Mouse (Mus musculus) embryonic facial prominence, embryonic 15.5 days (tissue): ENCODE measurements at regions not wholly inside any gene's neighbourhood (a gene's known extent, or its start where the extent isn't known, plus 50 kb on each side); places are given as distances from the start of the nearest gene placed in this dataset.
"Not testable (repeated sequence)": the region's sequence is repeated elsewhere in the genome, so short reads cannot be mapped to it uniquely, and the experiment has no call there.

Source experiments
- ATAC-seq: fragments of 200-750 bp; cut with Nextera tagmentation; 2 replicates; pipeline ENCODE4 v1.8.0; 2017; ENCODE audit warnings: low read depth, moderate TSS enrichment; ENCODE audit not compliant: insufficient number of reproducible peaks, low FRiP score, low TSS enrichment
- H3K27ac ChIP-seq: fragments of 300-500 bp; sonication (generic); replicated peaks from 2 replicates; pipeline ENCODE4 v1.5.1; 2015; ENCODE audit warnings: mild to moderate bottlenecking, inconsistent platforms
- H3K27me3 ChIP-seq: fragments of 300-500 bp; sonication (generic); 2 replicates; pipeline ENCODE4 v1.6.1; 2015; ENCODE audit warnings: inconsistent platforms
- H3K36me3 ChIP-seq: fragments of 300-500 bp; sonication (generic); 2 replicates; pipeline ENCODE4 v1.6.1; 2015; ENCODE audit warnings: mild to moderate bottlenecking, inconsistent platforms
- H3K4me1 ChIP-seq: fragments of 300-500 bp; sonication (generic); 2 replicates; pipeline ENCODE4 v1.6.1; 2015; ENCODE audit warnings: inconsistent platforms
- H3K4me2 ChIP-seq: fragments of 300-500 bp; sonication (generic); replicated peaks from 2 replicates; pipeline ENCODE4 v1.6.1; 2015; ENCODE audit warnings: mild to moderate bottlenecking, inconsistent platforms
- H3K4me3 ChIP-seq: fragments of 300-500 bp; sonication (generic); replicated peaks from 2 replicates; pipeline ENCODE4 v1.5.1; 2015; ENCODE audit warnings: mild to moderate bottlenecking, inconsistent platforms
- H3K9ac ChIP-seq: fragments of 300-500 bp; sonication (generic); 2 replicates; pipeline ENCODE4 v1.6.1; 2015; ENCODE audit warnings: inconsistent platforms
- H3K9me3 ChIP-seq: fragments of 300-500 bp; sonication (generic); replicated peaks from 2 replicates; pipeline ENCODE4 v1.6.1; 2016; ENCODE audit warnings: inconsistent platforms
- WGBS: fragments of 180-500 bp; shearing (Covaris S2); methylation state at CpG from one replicate; pipeline ENCODE4 v1.1.7; 2015; 5-methylcytosine and 5-hydroxymethylcytosine counted together

DNA sequence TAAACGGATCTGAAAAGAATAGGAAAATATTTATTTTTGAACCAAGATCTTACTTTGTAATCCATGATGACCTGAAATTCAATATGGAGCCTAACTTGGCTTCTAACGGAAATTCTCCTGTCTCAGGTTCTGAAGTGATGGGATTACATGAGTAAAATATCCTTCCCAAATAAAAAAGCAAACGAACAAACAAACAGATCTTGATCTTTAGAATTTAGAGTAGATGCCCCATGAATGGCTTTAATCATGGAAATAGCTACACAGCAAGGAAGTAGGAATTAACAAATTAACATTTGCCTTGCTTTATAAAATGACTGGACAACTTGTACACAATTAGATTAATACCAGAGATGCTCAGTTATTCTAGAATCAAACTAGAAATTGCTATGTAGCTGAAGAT, 243.8 kb downstream of the Mef2c start:
- Histone ChIP-seq H3K27me3 (peaks cover 18% of the 10 kb centered on the region), H3K9me3 (no peaks in the 10 kb centered on the region), H3K4me3 (no peak overlapping the region), H3K9ac (no peak overlapping the region), H3K4me1 (peaks cover 4% of the 10 kb centered on the region; the same call in 1 of the 2 replicates), H3K36me3 (no peaks in the 10 kb centered on the region), H3K27ac (no peak overlapping the region), H3K4me2 (no peak overlapping the region)
- 58% methylated on average over 3 of the region's 3 CpGs for WGBS
- no peak for ATAC-seq

DNA sequence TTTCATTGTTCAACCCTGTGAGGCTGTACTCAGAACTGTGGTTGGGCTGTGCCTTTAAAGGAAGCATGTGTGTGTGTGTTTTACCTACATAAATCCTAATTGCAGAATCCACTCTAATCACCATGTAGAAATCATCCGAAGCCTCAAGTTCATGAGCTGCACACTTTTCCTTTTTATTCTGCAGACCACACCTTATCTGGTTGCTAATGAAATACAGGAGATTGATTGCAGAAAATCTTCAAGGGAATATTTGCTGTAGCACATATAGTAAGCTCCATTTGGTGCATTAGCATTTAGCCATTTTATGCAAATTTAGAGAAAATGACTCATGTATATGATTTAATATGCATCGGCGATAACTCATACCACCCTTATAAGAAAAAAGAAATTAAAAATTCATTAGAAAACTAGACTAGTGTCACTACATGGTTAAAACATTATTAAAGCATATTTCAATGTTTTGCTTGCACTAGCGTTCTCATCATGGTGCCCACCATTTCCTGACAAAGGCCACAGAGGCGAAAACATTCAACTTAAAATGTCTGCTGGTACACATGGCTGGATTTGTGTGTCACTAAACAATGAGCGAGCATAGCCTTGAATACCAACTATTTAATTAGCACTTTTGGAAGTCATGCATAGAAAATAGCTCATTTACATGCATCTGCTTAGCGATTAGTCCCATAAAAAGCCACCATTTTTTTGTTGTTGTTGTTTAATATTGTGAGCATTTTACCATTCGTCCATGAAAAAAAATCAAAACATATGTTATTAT, 245.7 kb downstream of the Mef2c start:
- WGBS, result 73% methylated on average over 8 of the region's 8 CpGs
- Histone ChIP-seq H3K36me3 (no peaks in the 10 kb centered on the region), H3K9ac (no peak overlapping the region), H3K4me2 (no peak overlapping the region), H3K9me3 (no peaks in the 10 kb centered on the region), H3K27me3 (peaks cover 16% of the 10 kb centered on the region), H3K27ac (no peak overlapping the region), H3K4me1 (peaks cover 3% of the 10 kb centered on the region; the same call in 1 of the 2 replicates), H3K4me3 (no peak overlapping the region)
- no peak for ATAC-seq

DNA sequence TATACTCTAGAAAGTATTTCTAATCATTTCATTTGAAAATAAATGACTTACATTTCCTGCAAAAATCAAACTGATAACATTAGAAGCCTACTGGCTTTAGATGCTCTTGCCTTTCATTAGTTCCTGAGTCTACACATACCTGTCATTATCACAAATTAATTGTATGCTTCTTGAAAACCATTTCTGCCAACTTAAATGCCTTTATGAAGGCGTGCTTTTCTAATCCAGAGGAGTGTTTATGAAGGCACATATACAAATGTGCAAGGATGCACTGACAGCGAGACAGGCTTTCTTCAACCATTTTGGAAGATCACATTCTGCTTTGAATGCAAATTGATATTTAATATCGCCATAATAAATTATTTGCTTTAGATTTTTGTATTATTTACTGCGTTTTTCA, 246.6 kb downstream of the Mef2c start:
- 61% methylated on average over 4 of the region's 4 CpGs for WGBS
- no peak for ATAC-seq
- Histone ChIP-seq H3K4me2 (no peak overlapping the region), H3K4me1 (no peaks in the 10 kb centered on the region), H3K9ac (no peak overlapping the region), H3K9me3 (no peaks in the 10 kb centered on the region), H3K27ac (no peak overlapping the region), H3K4me3 (no peak overlapping the region), H3K27me3 (peaks cover 7% of the 10 kb centered on the region), H3K36me3 (no peaks in the 10 kb centered on the region)

DNA sequence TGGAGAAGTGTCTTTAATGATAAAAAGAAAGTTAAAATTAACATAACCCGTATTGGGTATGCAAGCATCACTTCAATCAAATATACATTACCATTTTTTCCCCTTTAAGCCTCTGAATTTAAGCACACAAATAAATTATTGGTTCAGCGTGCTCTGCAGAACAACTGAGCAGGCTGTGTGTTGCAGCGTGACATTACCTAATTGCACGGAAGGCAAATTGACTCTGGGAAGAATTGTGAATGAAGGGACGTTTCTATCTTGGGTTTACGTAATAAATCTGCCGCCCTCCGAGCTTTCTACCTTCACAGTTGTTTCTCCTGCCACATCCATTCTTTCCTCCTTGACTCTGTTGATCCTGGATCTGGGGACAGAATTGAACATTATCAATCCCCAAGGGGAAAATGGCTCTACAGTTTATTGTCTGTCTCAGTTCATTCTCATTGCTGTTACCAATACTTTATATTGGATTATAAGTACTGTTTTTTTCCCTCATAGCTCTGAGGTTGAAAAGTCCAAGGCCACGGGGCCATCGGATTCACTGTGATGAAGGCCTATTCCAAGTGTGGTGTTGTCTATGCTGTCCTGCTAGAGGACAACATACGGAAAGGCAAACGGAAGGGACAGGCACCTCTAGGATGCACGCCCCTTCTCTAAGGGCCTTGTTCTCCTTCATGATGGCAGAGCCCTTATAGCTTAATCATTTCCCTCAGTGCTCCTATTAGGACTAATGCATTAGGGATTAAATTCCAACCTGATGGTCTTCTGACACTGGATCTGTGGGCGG, 256.7 kb downstream of the Mef2c start:
- WGBS, result 80% methylated on average over 14 of the region's 14 CpGs
- no peak overlapping the region for H3K9ac ChIP-seq

DNA sequence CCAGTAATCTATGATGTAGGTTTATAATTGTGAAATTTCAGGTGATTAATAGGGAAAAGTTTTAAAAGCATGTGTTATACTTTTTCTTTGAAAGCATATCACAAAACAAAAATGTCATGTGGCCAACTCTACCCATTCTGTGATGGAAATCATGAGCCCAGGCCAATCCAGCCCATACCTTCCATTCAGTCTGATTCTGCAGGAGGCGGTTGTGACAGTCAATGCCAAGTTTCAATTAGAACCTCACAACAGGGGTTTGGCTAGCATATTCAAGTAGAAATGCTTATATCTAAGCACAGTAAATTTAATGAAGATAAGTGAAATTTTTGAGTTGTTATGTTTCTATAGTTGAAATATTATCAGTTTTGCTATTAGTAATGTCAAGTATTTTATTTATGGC, 258.6 kb downstream of the Mef2c start:
- H3K27me3 ChIP-seq, result no peaks in the 10 kb centered on the region
- ATAC-seq, result no peak
- H3K9me3 ChIP-seq, result no peaks in the 10 kb centered on the region
- no peak overlapping the region for H3K4me3 ChIP-seq
- H3K36me3 ChIP-seq, result no peaks in the 10 kb centered on the region
- H3K4me2 ChIP-seq, result no peak overlapping the region
- H3K27ac ChIP-seq, result no peak overlapping the region
- H3K4me1 ChIP-seq, result no peaks in the 10 kb centered on the region
- 89% methylated on average over 1 of the region's 1 CpGs for WGBS
- H3K9ac ChIP-seq, result no peak overlapping the region

More for the DNA sequence above, 256.7 kb downstream of the Mef2c start:
- Histone ChIP-seq H3K4me2 (no peak overlapping the region), H3K4me1 (no peaks in the 10 kb centered on the region), H3K36me3 (no peaks in the 10 kb centered on the region), H3K27me3 (no peaks in the 10 kb centered on the region), H3K9me3 (no peaks in the 10 kb centered on the region), H3K27ac (no peak overlapping the region), H3K4me3 (no peak overlapping the region)
- no peak for ATAC-seq

DNA sequence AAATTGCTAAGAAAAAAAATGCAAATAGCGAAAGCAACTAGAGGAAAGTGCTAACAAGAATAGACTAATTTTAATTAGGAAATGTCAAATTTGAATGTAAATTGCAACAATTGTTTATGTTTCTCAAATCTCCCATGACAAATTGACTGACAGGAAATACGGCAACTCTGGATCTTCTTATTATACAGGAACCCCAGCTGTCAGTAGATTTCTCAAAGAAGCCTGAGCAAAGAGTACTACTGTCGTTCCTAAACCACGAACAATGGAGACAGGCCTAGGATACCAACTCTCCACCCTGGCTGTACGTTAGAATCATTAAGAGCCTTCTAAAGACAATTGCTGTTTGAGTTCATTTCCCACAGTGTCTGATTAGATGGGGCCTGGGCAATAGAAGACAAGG, 259.5 kb downstream of the Mef2c start:
- H3K27me3 ChIP-seq, H3K9ac ChIP-seq, H3K9me3 ChIP-seq, H3K27ac ChIP-seq, H3K4me3 ChIP-seq, ATAC-seq, H3K36me3 ChIP-seq, H3K4me1 ChIP-seq, H3K4me2 ChIP-seq: not testable (repeated sequence)
- WGBS, result 61% methylated on average over 5 of the region's 5 CpGs

DNA sequence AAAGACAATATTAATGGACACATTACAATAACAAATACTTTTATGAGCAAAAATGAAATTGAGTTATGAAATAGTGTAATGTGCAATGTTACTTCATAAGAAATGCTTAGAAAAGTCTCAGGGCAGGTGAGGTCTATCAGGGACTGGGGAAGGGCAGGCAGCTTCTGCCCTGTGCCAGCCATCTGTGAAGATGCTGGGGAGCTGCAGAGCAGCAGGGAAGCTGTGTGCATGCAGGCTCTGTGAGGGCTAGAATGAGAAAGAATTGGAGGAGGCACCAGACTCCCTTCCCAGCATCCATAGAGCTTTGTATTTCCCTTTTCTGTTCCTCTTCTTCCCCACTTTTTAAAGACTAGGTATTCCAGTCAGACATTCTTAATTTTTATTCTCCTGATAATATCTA, 281.8 kb downstream of the Mef2c start:
- Histone ChIP-seq H3K9me3 (no peaks in the 10 kb centered on the region), H3K27me3 (no peaks in the 10 kb centered on the region), H3K36me3 (no peaks in the 10 kb centered on the region), H3K4me2 (no peak overlapping the region), H3K4me1 (no peaks in the 10 kb centered on the region), H3K9ac (no peak overlapping the region), H3K4me3 (no peak overlapping the region), H3K27ac (no peak overlapping the region)
- ATAC-seq, result no peak

DNA sequence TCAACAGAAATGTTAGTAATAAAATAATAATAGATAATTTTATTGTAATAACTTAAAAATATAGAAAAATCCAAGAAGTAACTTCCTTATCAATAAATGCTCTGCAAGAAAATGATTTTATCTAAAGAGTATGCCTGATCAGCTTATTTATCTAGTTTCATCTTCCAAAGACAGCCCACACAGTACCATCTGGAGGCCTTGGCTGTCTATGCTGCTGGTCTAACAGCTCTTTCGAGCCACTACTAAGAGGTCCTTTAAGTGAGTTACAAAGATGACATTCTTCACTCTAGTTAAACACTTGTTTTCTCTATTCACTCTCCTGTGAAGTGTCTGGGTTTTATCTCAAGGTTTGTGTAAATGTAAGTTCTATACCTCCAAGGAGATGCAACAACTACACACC, 305.7 kb downstream of the Mef2c start:
- 49% methylated on average over 1 of the region's 1 CpGs for WGBS
- ATAC-seq, result no peak

DNA sequence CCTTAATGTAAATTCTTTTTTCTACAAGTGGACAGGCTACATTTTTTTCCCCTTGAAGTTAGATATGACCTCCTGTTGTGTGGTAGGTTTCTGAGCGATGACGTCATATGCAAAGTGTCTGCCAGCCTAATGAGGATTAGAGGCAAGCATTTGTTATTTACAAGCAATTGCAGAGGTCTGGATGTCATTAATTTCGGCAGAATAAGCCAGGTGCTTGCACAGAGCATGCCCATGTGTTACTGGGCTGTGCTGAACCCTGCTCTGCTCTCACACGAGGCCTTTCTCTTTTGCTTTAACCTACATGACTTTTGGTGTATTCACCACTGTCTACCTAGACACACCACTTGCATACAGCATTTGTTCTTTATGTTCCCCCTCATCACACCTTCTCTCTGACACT, 316.5 kb downstream of the Mef2c start:
- Histone ChIP-seq H3K9ac (no peak overlapping the region), H3K9me3 (no peaks in the 10 kb centered on the region), H3K4me2 (no peak overlapping the region), H3K27me3 (no peaks in the 10 kb centered on the region), H3K4me3 (no peak overlapping the region), H3K36me3 (no peaks in the 10 kb centered on the region), H3K4me1 (no peaks in the 10 kb centered on the region), H3K27ac (no peak overlapping the region)
- ATAC-seq, result no peak
- 42% methylated on average over 4 of the region's 4 CpGs for WGBS

More for the DNA sequence above, 305.7 kb downstream of the Mef2c start:
- Histone ChIP-seq H3K27ac (no peak overlapping the region), H3K9ac (no peak overlapping the region), H3K36me3 (no peaks in the 10 kb centered on the region), H3K9me3 (no peaks in the 10 kb centered on the region), H3K4me3 (no peak overlapping the region), H3K27me3 (no peaks in the 10 kb centered on the region), H3K4me2 (no peak overlapping the region), H3K4me1 (no peaks in the 10 kb centered on the region)

DNA sequence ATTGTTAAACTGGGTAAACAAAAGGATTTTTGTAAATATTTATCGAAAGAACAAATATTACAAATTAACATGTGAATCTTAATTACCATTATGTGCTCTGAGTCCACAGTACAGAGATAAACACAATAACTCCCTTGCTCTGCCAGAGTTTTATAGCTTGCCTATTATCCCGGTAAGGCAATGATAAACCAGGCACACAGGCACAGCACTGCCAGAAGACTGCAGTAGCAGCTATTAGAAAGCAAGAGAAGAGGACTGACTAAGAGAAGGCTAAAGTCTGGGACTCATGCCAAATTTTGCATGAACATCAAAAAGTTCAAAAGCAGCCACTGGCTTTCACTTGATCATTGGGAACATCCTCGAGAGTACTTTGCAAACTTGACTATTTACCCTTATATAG, 316.9 kb downstream of the Mef2c start:
- no peak overlapping the region for H3K9ac ChIP-seq
- H3K4me2 ChIP-seq, result no peak overlapping the region
- no peak for ATAC-seq
- H3K36me3 ChIP-seq, result no peaks in the 10 kb centered on the region
- H3K9me3 ChIP-seq, result no peaks in the 10 kb centered on the region
- no peak overlapping the region for H3K4me3 ChIP-seq
- no peaks in the 10 kb centered on the region for H3K27me3 ChIP-seq
- H3K27ac ChIP-seq, result no peak overlapping the region
- H3K4me1 ChIP-seq, result no peaks in the 10 kb centered on the region
- 73% methylated on average over 3 of the region's 3 CpGs for WGBS

DNA sequence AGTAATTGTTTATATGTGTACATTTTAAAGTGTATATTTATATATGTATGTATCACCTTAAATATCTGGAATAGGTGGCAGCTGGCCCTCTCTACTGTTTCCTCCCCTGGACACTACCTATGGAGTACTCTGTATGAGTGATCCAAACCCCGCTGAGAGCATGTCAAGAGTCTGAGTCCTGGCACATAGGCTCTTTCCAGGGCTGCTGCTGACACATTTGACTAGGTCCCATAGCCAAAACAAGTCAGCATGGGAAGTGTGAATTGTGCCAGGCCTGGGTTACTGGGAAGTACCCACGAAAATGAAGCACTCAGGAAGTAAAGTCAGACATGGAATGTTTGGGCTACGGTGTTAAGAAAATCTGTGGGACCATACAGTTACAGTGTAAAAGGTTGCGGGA, 321.1 kb downstream of the Mef2c start:
- WGBS, result 80% methylated on average over 4 of the region's 4 CpGs
- no peaks in the 10 kb centered on the region for H3K4me1 ChIP-seq
- no peak overlapping the region for H3K4me3 ChIP-seq
- ATAC-seq, result no peak
- no peaks in the 10 kb centered on the region for H3K27me3 ChIP-seq
- no peak overlapping the region for H3K27ac ChIP-seq
- no peaks in the 10 kb centered on the region for H3K36me3 ChIP-seq
- H3K9ac ChIP-seq, result no peak overlapping the region
- no peak overlapping the region for H3K4me2 ChIP-seq
- no peaks in the 10 kb centered on the region for H3K9me3 ChIP-seq
